Mouse (Mus musculus) liver, embryonic 11.5 days (tissue): ENCODE results near the gene Olfr418. TPM values are rescaled to one million over a fixed set of nuclear protein-coding genes. Genes with fewer than 3 reads are reported as not detected.

Source experiments
- ATAC-seq: fragments of 200-750 bp; cut with Nextera tagmentation; replicated peaks from 2 replicates; pipeline ENCODE4 v1.8.0; 2017; ENCODE audit warnings: moderate number of reproducible peaks, mild to moderate bottlenecking, moderate TSS enrichment, moderate library complexity; ENCODE audit not compliant: low FRiP score
- DNase-seq: peaks from one replicate; pipeline ENCODE4 v3.0.0-alpha.2; 2017; ENCODE audit warnings: low spot score
- H3K27ac ChIP-seq: fragments of 300-500 bp; sonication (generic); 2 replicates; pipeline ENCODE4 v1.5.1; 2014; ENCODE audit warnings: mild to moderate bottlenecking, low read depth, low read length, control low read depth
- H3K27me3 ChIP-seq: fragments of 300-500 bp; sonication (generic); replicated peaks from 2 replicates; pipeline ENCODE4 v1.6.1; 2014; ENCODE audit warnings: low read length, mixed read lengths; ENCODE audit not compliant: control insufficient read depth, insufficient read depth
- H3K36me3 ChIP-seq: fragments of 300-500 bp; sonication (generic); 2 replicates; pipeline ENCODE4 v1.6.1; 2014; ENCODE audit warnings: mild to moderate bottlenecking, low read length, moderate library complexity, mixed read lengths; ENCODE audit not compliant: control insufficient read depth, insufficient read depth
- H3K4me1 ChIP-seq: fragments of 300-500 bp; sonication (generic); replicated peaks from 2 replicates; pipeline ENCODE4 v1.6.1; 2014; ENCODE audit warnings: low read length, mixed read lengths; ENCODE audit not compliant: control insufficient read depth, insufficient read depth
- H3K4me2 ChIP-seq: fragments of 300-500 bp; sonication (generic); 2 replicates; pipeline ENCODE4 v1.6.1; 2014; ENCODE audit warnings: mild to moderate bottlenecking, control low read depth, moderate library complexity
- H3K4me3 ChIP-seq: fragments of 300-500 bp; sonication (generic); 2 replicates; pipeline ENCODE4 v1.5.1; 2014; ENCODE audit warnings: low read depth, low read length, control low read depth
- H3K9ac ChIP-seq: fragments of 300-500 bp; sonication (generic); 2 replicates; pipeline ENCODE4 v1.6.1; 2014; ENCODE audit warnings: low read depth, low read length, control low read depth
- H3K9me3 ChIP-seq: fragments of 300-500 bp; sonication (generic); 2 replicates; pipeline ENCODE4 v1.6.1; 2016; ENCODE audit warnings: low read length, inconsistent platforms, mixed read lengths; ENCODE audit not compliant: control insufficient read depth
- WGBS: fragments of 180-500 bp; shearing (Covaris S2); extraction: QIAGEN DNeasy Blood & Tissue Kit; methylation state at CpG from one replicate; pipeline ENCODE4 v1.1.7; 2014; 5-methylcytosine and 5-hydroxymethylcytosine counted together
- polyA plus RNA-seq: library from polyadenylated mRNA; unstranded; fragments of >200 nt; fragmentation: Nextera tagmentation; extraction: Ambion mirVana; gene quantifications from 2 replicates; pipeline ENCODE4 v1.2.1, GENCODE M21; 2014

Olfr418 gene
- polyA plus RNA-seq, 1 experiment from 2014 or later = not detected

DNA sequence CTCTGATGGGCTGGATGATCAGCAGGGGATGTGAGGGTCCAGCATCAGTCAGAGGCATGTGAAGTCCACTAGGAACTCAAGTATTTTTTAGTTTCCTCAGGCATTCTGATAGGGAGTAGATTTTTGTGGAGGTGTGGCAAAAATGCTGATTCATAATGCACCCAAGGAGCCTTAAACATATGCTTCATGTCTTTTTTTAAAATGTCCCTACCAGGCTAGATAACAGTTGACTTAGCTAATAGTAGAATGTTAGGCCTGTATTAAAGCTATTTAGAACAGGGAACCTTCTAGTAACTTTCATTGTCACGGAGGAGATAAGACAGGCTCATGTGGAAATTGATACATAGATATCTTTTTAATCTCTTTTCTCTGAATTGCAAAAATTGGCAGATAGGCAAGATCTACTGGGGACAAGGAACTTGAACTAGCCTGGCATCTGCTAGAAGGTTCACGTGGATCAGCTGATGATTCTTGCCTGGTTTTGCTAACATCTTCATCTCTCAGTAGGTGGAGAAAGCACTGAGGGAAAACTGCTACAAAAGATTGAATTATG, 52.2 kb downstream of the Olfr418 start:
- Histone ChIP-seq H3K4me3 (no peak overlapping the region), H3K27ac (no peak overlapping the region), H3K4me2 (no peak overlapping the region), H3K9ac (no peak overlapping the region), H3K9me3 (no peaks in the 10 kb centered on the region), H3K36me3 (no peaks in the 10 kb centered on the region), H3K27me3 (no peaks in the 10 kb centered on the region), H3K4me1 (no peaks in the 10 kb centered on the region)
- DNase-seq = no peak
- WGBS = 78% methylated on average over 2 of the region's 2 CpGs
- ATAC-seq = no peak

GRCm38 (mm10) chr1:173321593-173322248, 55.9 kb downstream of the Olfr418 start:
- no peak for DNase-seq
- WGBS = 82% methylated on average over 8 of the region's 8 CpGs
- Histone ChIP-seq H3K9me3 (no peaks in the 10 kb centered on the region), H3K4me2 (no peak overlapping the region), H3K36me3 (no peaks in the 10 kb centered on the region), H3K27me3 (no peaks in the 10 kb centered on the region), H3K27ac (no peak overlapping the region), H3K4me3 (no peak overlapping the region), H3K4me1 (peaks cover 10% of the 10 kb centered on the region), H3K9ac (no peak overlapping the region)
- ATAC-seq = no peak

- Histone ChIP-seq H3K9me3 (no peaks in the 10 kb centered on the region), H3K4me1 (peaks cover 11% of the 10 kb centered on the region), H3K4me3 (no peak overlapping the region), H3K36me3 (no peaks in the 10 kb centered on the region), H3K27ac (no peak overlapping the region), H3K9ac (no peak overlapping the region), H3K4me2 (no peak overlapping the region), H3K27me3 (no peaks in the 10 kb centered on the region)
- DNase-seq (no peak), ATAC-seq (no peak)
- 68% methylated on average over 6 of the region's 6 CpGs for WGBS
Observed at GRCm38 (mm10) chr1:173322249-173322627, 56.4 kb downstream of the Olfr418 start.

Other genes with a start within 250 kb of the Olfr418 start
- 0.05 TPM in 1 of 2 replicates, not detected in the other for gene Olfr1408, start 128.6 kb upstream of the Olfr418 start, polyA plus RNA-seq
- gene Olfr1406, start 75.4 kb upstream of the Olfr418 start, polyA plus RNA-seq = not detected in 2 replicates
- gene Olfr218, start 68.2 kb upstream of the Olfr418 start, polyA plus RNA-seq = not detected in 2 replicates
- not detected in 2 replicates for gene Olfr1404, start 53.6 kb upstream of the Olfr418 start, polyA plus RNA-seq
- gene Fcer1a, start 38.8 kb upstream of the Olfr418 start, polyA plus RNA-seq = 0.16 TPM in 1 of 2 replicates, not detected in the other
- not detected in 2 replicates for gene Mptx2, start 11.8 kb downstream of the Olfr418 start, polyA plus RNA-seq
- 15.0 and 16.5 TPM in 2 replicates for gene Ackr1, start 67.7 kb downstream of the Olfr418 start, polyA plus RNA-seq
- gene Aim2, start 84.9 kb downstream of the Olfr418 start, polyA plus RNA-seq = 1.1 and 3.2 TPM in 2 replicates
- gene Cadm3, start 101.7 kb downstream of the Olfr418 start, polyA plus RNA-seq = 1.1 and 1.5 TPM in 2 replicates
- 0.18 TPM in 1 of 2 replicates, not detected in the other for gene Ifi206, start 225.0 kb downstream of the Olfr418 start, polyA plus RNA-seq